Mouse (Mus musculus) retina, adult 2 months (tissue): ENCODE measurements around the gene Csnk1e.

Experiments used
- DNase-seq: peaks from one replicate; pipeline ENCODE4 v3.0.0-alpha.2; 2012; ENCODE audit warnings: low read depth, low spot score

Csnk1e gene

DNA sequence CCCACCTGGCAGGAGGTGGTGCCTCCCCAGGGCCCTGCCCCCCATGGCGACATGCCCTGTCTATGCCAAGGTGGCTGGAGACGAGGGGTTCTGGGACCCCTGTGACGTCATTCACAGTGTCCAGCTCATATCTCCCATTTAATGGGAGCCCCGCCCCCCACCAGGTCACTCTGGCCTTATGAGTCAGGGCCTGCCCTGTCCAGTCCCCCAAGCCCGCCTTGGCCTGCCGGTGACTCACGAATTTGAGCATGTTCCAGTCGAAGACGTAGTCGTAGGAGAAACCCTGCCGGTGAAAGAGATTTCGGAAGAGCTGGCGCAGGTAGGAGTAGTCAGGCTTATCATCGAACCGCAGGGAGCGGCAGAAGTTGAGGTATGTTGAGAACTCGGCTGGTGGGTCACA lies 30.8 kb downstream of the Csnk1e start:
- DNase-seq, result no peak

DNA sequence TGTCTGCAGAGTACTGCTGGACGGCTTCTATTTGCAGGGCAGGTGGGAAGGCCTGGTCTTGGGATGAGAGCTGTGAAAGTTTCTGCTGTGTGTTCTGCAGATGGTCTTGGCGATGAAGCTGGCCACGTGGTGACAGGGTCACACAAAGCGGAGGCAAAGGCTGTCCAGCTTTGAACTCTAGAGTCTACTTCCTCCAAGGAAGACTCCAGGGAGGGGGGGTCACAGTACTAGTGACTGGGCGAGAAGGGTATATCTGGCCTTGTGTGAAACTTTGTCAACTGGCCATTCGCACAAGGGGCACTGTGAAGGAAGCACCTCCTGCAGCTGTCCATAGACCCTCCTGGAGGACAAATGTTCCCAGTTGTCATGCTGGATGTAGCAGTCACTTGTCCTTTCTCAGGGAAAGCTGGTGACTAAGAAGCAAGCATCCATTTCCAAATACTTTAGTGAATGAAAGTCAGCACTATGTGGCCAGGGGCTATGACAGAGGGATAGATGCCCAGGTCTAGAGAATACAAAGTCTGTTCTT lies 32.6 kb downstream of the Csnk1e start:
- DNase-seq, result no peak

DNA sequence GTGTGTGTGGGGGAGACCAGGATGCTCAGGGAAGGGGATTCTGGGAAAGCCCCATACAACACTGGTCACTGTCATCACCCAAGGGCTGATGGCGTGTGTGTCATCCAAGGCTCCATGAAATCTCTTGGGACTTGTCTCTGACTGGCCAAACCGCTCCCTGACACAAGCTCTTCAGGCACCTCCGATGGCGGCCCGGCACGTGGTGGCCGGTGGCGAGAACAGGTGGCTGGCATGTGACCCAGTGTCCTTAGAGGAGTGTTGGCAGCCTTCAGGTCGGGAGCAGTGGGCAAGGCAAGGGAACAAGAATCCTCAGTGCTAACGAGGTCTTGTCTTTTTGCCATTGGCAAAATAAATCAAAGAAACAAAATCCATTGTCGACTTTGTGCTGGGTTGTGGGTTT lies 36.7 kb downstream of the Csnk1e start:
- no peak for DNase-seq

DNA sequence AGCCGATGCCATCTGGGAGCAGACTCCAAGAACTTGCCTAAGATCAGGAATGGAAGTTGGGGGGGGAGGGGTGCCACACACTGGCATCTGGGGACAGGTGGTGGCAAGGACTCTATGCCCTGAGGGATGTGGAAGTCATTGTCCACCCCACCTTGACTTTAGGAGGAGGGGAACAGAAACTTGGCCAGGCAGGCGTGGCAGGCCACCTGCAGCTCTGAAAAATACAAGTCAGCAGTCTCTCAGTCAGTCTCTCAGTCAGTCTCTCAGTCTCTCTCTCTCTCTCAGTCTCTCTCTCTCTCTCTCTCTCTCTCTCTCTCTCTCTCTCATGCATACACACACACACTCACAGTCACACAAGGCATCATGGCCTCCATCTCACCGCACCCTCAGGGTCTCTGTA lies 37.1 kb downstream of the Csnk1e start:
- no peak for DNase-seq

DNA sequence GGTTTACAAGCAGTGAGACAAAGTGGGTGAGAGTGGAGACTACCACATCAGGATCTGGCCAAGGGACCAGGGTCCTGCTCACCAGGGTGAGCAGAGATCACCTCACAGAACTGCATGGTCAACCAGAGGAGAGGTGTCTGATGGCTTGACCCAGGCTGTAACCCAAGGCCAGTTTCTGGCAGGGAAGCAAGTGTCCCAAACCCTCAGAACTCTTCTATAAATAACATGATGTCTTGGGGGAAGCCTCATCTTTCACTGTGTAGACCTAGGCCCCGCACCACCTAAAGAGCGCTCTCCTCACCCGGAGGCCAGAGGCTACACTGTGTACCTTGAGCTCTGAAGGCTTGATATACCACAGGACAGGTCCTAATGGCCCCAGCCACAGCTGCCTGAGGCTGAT lies 38.0 kb downstream of the Csnk1e start:
- no peak for DNase-seq

DNA sequence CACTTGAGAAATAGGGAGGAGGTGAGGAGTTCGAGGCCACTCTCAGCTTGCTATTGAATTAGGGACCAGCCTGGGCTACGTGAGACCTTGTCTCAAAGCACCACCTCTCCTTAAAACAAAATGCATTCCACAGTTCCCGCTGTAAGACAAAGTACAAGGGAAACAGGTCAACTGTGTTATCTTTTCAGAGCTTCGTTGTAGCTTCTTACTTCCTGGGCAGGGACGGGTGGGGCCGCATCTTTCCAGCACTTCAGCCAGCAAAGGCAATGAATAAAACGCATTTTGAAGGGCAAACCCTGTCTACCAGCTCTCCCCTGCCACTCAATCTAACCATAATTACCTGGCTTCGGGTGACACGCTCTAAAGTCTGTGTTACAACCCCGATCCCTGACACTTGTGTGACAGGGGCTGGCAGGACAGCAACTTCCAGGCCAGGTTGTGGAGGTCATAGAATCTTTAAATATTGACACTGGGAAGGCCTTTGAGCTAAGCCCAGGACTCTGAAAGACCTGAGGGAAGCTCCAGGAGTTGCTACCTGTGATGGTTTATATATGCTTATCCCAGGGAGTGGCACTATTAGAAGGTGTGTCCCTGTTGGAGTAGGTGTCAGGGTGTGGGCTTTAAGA lies 38.8 kb downstream of the Csnk1e start:
- no peak for DNase-seq

DNA sequence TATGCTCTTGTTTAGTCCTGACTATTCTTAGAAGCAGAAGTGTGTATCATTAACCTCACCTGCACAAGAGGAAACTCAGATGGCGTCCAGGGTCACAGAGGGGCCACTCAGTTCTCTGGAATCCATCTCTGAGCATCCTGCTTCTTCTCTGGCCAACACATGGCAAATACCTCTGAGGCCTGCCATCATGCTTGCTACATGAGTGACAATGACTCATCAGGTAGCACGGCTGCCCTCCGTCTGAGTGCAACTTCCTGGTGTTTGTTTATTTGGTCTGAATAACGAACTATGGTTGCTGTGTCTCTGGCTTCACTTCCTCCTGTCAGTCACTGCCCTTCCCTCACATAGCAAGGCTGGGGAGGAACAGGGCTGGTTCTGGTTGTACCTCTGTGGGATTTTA lies 40.9 kb downstream of the Csnk1e start:
- DNase-seq, result no peak

DNA sequence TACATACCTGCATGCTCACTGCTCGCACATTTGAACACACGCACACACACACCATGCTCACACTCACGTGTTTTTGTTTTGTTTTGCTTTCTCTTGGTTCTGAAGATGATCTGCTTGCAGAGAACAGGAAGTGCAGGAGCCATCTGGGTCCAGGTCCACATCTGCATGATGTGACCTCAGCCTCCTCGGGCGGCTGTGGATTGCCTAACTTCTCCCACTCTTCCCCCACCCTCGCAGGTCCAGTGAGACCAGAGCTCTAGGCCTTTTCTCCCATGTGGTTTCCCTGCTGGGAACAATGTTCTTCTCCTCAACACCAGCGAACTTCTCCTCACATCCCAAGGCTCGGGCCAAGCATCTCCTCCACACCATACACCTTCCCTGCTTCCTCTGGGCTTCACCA lies 41.6 kb downstream of the Csnk1e start:
- DNase-seq, result no peak

DNA sequence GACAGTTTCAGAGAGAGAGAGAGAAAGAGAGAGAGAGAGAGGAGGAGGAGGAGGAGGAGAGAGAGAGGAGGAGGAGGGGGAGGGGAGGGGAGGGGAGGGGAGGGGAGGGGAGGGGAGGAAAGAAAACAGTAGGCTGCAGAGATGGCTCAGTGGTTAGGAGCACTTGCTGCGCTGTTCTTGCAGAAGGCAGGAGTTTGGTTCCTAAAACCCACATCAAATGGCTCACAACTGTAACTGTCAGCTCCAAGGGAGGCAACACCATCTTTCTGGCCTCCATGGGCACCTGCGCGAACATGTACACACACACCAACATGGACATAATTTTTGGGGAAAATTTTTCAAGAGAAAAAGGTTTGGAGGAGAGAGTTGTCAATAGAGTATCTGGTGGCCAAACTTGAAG lies 42.2 kb downstream of the Csnk1e start:
- DNase-seq, result no peak

DNA sequence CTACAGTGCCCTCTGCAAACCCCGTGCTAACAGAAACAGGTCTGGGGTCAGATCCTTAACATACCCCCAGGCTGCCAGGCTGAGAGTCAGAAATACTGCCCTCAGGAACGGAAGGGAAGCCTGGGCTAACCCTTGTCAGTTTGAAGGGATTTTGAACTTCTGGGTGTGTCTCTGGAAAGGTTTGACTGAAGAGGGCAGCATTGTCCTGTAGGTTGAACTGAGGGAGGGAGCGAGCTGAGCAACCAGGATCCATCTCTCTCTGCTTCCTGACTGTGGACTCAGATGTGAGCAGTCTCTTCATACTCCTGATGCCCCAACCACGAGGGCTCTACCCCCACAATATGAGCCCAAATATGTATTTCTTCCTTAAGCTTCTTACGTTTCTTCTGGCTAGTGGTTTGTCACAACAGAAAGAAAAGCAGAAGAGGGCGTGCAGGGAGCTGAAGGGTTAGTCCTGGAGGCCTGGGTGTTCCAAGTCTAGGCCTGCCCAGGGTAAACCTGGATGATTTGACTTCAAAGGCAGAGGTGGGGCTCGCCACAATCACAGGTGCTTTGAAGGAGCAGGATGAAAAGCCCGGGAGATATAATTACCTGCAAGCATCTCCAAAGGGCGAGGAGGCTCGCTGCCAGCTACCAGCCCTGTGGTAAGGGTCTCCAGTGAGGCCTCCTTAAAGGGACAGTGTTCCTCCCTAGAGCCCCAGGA lies 43.9 kb downstream of the Csnk1e start:
- DNase-seq, result no peak

DNA sequence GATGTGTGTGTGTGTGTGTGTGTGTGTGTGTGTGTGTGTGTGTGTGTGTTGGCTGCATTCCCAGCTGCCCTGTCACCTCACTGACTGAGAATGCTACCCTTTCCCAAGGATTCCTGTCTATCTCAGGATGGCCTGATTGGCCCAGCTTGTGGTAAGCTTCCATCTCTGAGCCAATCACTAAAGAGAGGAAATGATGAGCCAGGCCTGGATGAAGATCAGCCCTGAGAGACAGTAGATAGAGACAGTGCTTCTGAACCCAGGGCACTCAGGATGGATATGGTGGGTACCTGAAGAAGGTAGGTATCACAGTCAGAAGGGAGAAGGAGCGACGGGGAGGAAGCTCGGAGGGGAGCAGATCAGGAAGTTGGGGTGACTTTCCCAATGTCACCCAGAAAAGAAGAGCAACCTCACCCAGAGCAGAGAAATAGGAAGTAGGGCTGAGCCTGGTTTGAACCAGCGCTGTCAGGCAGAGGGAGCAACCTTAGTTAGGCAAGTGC lies 46.2 kb downstream of the Csnk1e start:
- no peak for DNase-seq

DNA sequence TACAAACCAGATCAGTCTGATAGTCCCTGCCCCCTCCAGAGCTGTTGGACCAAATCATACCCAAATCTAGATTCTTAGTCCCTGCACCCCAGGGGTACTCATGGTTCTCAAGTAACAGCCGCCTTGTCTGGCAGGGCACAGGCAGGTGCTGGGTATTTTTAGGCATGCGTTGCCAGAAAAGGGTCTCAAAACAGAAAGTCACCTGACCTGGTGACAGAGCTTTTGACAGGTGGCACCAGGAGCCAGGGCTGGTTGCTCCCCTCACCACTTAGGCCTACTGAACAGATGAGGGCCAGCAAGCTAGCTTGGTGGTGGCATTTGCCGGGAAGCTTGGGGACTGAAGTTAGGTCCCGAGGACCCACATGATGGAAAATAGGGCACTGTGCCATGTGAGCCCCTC lies 48.8 kb downstream of the Csnk1e start:
- no peak for DNase-seq

DNA sequence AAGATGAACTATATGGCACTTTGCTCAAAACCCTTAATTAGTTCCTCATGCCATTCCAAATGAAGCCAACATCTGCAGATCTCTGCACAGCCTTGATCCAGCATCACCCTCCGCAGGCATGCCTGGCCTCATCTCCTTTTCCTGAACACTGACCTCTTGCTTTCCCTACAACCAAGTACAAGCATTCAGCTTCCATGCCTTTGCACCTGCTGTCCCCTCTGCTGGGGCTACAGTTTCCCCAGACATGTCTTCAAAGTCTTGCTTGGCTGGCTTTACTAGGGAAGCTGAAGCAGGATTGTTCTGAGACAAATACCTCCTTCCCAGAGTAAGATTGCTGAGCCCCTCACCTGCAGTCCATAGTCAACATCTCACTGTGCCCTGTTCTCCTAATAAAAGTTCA lies 51.1 kb downstream of the Csnk1e start:
- DNase-seq, result no peak

DNA sequence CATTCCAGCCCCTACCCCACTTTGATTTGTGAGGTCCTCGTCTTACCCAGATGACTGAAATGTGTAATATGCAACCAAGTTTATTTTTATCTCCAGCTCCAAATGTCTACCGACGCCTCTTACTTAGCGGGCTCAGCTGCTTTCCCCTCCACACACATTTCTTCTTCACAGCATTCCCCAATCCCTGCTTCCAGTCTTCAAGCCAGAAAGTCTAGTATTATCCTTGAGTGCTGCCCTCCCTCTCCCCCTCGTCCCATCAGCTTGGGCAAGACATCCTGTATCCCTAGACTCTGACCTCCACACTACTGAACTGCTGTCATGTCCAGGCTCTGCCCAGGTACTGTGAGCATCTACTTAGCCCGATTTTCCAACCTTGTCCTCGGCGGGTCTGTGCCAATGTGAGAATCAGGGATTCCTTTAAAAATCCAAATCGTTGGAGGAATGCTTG lies 51.6 kb downstream of the Csnk1e start:
- no peak for DNase-seq

DNA sequence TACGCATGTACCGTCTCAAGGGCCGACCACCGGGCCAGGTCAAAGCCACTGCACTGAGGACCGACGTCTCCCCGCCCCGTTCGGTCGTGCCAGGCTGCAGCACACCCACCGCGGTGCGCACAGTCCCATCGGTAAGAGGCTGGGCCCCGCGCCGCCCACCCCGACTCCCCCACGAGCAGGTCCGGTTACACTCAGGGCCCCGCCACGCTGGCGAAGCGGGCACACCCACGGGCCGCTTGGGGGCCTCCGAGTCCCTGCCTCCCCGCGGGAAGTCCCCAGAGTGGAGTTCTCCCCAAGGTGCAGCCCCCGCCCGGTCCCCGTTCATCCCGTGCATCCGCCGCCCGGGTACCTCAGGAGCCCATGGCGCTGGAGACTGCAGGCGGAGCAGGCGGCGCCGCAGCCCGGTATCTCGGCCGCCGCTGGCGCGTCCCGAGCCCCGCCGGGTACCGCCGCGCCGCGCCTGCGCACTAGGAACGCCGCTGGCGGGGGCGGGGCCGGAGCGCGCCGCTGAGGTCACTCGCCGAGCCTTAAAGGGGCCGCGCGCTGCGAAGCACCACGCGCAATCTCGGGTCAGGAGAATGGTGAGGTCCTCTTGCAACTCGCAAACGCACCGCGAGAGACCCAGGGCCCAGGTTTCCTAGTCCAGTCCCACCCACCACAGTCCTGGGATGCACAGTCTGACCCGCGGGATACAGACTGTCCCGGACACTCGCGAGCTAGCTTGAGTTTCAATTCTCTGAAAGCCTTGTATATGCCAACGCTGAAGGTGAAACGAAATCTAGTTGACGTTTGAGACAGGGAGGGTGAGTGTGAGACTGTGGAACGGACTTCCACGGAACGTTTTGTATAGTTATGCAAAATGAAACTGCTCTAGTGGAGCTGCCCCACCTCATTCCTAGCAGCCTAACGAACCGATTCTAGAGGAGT lies 52.3 kb downstream of the Csnk1e start, which contains the start of gene Tmem184b:
Gene Tmem184b (minus strand): TSS at position 734 of the 927 bp plus-strand sequence.
- DNase-seq, result peak; percentile 72

DNA sequence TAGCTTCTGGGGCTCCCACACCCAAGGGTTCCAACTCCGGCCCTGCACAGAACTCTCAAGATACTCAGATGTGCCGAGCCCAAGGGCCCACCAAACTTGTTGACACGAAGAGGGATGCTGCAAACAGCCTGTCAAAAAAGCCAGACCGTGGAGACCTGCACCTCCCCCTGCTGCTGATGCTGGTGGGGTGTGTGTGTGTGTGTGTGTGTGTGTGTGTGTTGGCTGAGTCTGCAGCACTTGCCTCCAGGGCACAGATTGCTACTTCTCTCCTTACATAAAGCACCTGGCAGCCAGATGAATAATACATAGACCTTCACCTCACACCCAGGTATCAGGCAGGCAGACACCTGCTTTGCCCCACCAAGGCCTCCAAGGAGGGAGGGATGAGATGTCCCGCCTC lies 53.2 kb downstream of the Csnk1e start:
- no peak for DNase-seq

DNA sequence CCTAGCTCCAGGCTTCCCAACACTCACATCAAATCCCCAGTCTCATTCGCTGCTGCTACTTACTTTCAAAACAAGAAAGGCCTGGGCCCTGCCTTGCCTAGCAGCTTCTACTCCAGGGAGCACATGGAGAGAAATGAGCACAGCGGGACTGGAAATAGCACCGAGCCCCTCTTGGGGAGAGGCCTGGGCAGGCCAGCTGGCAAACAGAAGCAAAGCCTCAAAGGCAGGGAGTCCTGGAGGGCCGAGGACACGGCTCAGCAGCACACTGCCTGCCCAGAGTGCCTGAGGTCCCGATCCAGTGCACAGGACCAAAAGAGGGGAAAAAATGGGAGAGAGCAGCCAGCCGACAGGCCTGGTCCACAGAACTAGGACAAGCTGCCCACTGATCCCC lies 54.4 kb downstream of the Csnk1e start:
- DNase-seq, result no peak

DNA sequence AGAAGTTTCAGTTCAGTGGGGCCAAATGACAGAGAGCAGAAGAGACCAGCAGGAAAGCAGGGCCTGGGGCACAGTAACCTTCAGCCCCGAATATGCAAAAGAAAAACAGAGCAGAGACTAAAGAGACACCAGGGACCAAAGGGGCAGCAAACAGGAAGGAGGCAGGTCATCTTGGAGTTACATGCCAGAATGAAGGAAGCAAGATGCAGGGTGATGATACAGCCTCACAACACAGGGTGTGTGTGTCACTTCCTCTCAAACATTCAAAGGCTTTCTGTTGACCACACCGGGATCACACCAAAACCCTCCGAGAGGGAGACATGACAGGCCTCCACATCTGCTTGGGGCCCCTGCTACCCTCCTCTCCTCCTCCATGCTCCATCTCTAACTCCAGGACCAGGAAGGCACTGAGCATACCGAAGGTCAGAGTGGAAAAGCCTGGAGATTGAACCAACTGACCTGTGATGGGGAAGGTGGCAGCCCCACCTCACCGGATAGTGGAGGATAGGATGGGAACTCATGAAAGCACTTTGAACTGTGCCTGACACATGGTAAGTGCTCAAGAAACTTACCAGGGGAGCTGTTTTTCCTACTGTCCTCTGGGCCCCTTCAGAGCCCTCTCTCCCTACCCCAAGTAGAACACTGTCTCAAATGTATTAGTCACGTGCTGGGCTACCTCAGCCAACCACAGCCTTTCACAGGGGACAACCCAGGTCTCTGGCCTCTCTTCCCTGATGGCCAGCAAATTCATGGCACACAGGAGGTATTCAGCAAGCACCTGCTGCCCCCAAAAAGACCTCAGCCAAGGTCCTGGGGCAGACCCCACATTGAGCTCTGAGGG lies 55.0 kb downstream of the Csnk1e start:
- no peak for DNase-seq

DNA sequence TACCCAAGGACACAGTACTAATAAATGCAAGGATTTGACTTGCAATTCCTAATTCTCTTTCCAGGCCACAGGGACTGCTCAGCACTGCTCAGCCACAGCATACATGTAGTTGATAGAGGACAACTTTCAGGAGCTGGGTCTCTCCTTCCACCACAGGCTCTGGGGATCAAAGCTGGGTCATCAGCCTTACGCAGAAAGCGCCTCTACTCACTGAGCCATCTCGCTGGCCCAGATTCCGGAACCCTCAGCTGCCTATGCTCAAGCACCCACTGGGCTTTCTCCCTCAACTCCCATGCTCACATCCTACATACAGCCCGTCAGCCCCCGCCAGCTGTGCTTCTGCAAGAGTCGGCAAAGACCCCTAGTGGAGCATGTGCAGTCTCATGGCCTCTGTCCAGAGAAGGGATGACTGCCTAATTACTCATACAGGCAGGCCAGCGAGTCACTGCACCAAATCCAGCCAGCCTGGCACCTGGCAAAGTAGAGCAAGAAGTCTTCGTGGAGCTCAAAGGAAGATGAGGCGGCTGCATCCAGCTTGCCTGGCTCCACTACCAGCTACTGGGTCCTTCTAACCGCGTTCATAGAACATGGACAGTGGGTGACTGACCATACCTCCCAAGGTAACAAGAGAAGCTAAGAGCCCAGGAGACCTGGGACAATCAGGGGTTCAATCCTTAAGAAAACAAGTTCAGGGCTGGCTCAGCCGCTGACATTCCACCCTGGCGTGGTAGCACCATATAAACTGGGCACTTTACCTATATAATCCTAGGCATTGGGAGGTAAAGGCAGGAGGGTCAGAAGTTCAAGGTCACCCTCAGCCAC lies 55.9 kb downstream of the Csnk1e start:
- DNase-seq, result no peak

DNA sequence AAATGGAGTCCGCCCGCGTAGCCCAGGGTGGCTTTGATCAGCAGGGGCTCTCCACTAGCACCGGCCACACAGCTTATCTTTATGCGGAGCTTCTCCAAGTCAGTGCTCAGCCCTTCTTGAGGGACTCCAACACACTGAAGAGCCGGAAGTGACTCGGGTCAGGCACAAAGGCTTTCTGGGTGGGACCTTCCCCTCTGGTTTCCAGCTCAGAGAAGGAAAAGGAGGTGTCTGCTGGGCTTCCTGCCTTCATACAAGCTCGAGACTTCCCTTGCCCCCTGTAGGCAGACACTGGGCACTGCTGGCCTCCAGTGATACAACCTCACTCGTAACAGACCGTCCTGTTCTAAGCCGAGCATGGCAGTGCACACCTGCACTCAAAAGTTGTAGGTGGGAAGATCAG lies 58.6 kb downstream of the Csnk1e start:
- DNase-seq, result no peak
